Mouse (Mus musculus) ES-E14 (cell line): ENCODE data around the gene Fastkd3. TPM values are rescaled to one million over a fixed set of nuclear protein-coding genes. Genes with fewer than 3 reads are reported as not detected.
A peak's percentile ranks its signal among the peaks of the same experiment; 100 is the strongest.

ENCODE experiments used
- DNase-seq: peaks from one replicate; pipeline ENCODE4 v3.0.0-alpha.2; 2013; ENCODE audit warnings: low read depth, low spot score
- H3K27ac ChIP-seq: 2 replicates; pipeline ENCODE4 v1.5.1; 2012; ENCODE audit warnings: low read depth, mild to moderate bottlenecking, low read length, moderate library complexity, mixed read lengths; ENCODE audit not compliant: poor library complexity, insufficient read depth, severe bottlenecking
- H3K36me3 ChIP-seq: 2 replicates; pipeline ENCODE4 v1.6.1; 2012; ENCODE audit warnings: mild to moderate bottlenecking, low read length, moderate library complexity, mixed read lengths; ENCODE audit not compliant: control insufficient read depth, poor library complexity, insufficient read depth, severe bottlenecking
- H3K4me1 ChIP-seq, 2 experiments: fragments of 150-350 bp in 1 of 2; sonication (generic) in 1 of 2; 2 replicates each; pipeline ENCODE4 v1.6.1; 2012; ENCODE audit warnings: low read length in 2 of 2, mild to moderate bottlenecking in 1 of 2, mixed read lengths in 1 of 2; ENCODE audit not compliant: control insufficient read depth in 2 of 2, insufficient read depth in 2 of 2, poor library complexity in 1 of 2
- H3K4me3 ChIP-seq, 2 experiments: fragments of 150-350 bp in 1 of 2; sonication (generic) in 1 of 2; 2 replicates each; pipeline ENCODE4 v1.5.1; 2012; ENCODE audit warnings: low read length in 2 of 2, low read depth in 1 of 2, mild to moderate bottlenecking in 1 of 2, mixed read lengths in 1 of 2; ENCODE audit not compliant: insufficient read depth in 1 of 2, poor library complexity in 1 of 2, severe bottlenecking in 1 of 2
- H3K9ac ChIP-seq: 2 replicates; pipeline ENCODE4 v1.6.1; 2012; ENCODE audit warnings: low read depth, mild to moderate bottlenecking, low read length, mixed read lengths; ENCODE audit not compliant: poor library complexity, insufficient read depth, severe bottlenecking
- H3K9me3 ChIP-seq: fragments of 150-350 bp; sonication (generic); 2 replicates; pipeline ENCODE4 v1.6.1; 2012; ENCODE audit warnings: low read depth, mild to moderate bottlenecking, low read length; ENCODE audit not compliant: control insufficient read depth, insufficient read depth
- CHD2 ChIP-seq: IDR thresholded peaks from 2 replicates; pipeline ENCODE4 v1.6.1; 2014; ENCODE audit warnings: mild to moderate bottlenecking, low read depth, low read length, inconsistent platforms
- HCFC1 ChIP-seq: IDR thresholded peaks from 2 replicates; pipeline ENCODE4 v1.6.1; 2012; ENCODE audit warnings: low read length, inconsistent platforms, borderline replicate concordance; ENCODE audit not compliant: insufficient read depth
- MAFK ChIP-seq: IDR thresholded peaks from 2 replicates; pipeline ENCODE4 v1.6.1; 2014; ENCODE audit warnings: mild to moderate bottlenecking, low read depth, low read length, inconsistent platforms; ENCODE audit not compliant: insufficient read depth
- ZC3H11A ChIP-seq: IDR thresholded peaks from 2 replicates; pipeline ENCODE4 v1.6.1; 2012; ENCODE audit warnings: low read depth, mild to moderate bottlenecking, inconsistent platforms, low read length, borderline replicate concordance
- ZNF384 ChIP-seq: IDR thresholded peaks from 2 replicates; pipeline ENCODE4 v1.6.1; 2012; ENCODE audit warnings: low read depth, low read length, inconsistent platforms
- in situ Hi-C, 2 experiments: fragments of 600-800 bp; cut with MboI; formaldehyde crosslinking; loops; one replicate each; pipeline ENCODE4 v1.15.1; 2025; ENCODE audit warnings: low sequenced_read_pairs in 2 of 2, inconsistent platforms in 1 of 2; ENCODE audit not compliant: unreplicated experiment in 2 of 2
- total RNA-seq: library from RNA; depleted of rRNA; stranded (reverse); fragments of 300-350 nt; gene quantifications from 2 replicates; pipeline ENCODE4 v1.2.3, GENCODE M21; 2012

Fastkd3 gene
- total RNA-seq, 1 experiment = 18.7 TPM

- in situ Hi-C loops = no loop called here
- Histone ChIP-seq H3K9ac (no peak overlapping the region), H3K36me3 (no peaks in the 10 kb centered on the region), H3K4me1 (no peaks in the 10 kb centered on the region; a peak in 1 of 4 replicates), H3K27ac (no peak overlapping the region), H3K9me3 (no peaks in the 10 kb centered on the region), H3K4me3 (no peak overlapping the region)
- DNase-seq = no peak
- TF ChIP-seq MAFK (no peak), ZC3H11A (no peak), ZNF384 (no peak), CHD2 (no peak), HCFC1 (no peak)
These were observed 19.1 kb downstream of the Fastkd3 start for GRCm38 (mm10) chr13:68601184-68601583.

DNA sequence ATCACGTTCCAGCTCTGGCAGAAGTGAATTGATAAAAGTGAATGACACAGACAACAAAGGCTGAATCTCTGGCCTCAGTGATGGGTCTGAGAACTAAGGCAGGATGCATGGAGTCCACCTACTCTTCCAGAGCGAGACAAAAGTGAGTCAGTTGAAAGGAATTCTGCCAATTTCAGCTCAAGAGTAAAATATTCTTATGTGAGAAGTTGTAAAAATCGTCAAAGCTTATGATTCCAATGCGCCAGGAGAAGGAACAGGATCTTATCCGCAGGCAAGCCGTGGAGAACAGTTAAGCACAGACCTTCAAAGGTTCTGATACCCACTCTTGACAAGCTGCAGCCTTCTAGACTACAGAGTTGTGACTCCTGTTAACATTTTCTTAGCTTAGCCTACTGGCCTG, 21.1 kb downstream of the Fastkd3 start:
- no peak overlapping the region for H3K9ac ChIP-seq
- no peak for DNase-seq
- no peak overlapping the region for H3K27ac ChIP-seq
- H3K4me1 ChIP-seq = peaks cover 0 to under 1% of the 10 kb centered on the region in 2 experiments; a peak in 1 of 4 replicates
- no peaks in the 10 kb centered on the region for H3K36me3 ChIP-seq
- H3K4me3 ChIP-seq = no peak overlapping the region
- no peaks in the 10 kb centered on the region for H3K9me3 ChIP-seq
- in situ Hi-C loops = no loop called here
- no peak for TF ChIP-seq MAFK
- no peak for TF ChIP-seq HCFC1
- no peak for TF ChIP-seq ZC3H11A
- no peak for TF ChIP-seq CHD2
- TF ChIP-seq ZNF384 = no peak

DNA sequence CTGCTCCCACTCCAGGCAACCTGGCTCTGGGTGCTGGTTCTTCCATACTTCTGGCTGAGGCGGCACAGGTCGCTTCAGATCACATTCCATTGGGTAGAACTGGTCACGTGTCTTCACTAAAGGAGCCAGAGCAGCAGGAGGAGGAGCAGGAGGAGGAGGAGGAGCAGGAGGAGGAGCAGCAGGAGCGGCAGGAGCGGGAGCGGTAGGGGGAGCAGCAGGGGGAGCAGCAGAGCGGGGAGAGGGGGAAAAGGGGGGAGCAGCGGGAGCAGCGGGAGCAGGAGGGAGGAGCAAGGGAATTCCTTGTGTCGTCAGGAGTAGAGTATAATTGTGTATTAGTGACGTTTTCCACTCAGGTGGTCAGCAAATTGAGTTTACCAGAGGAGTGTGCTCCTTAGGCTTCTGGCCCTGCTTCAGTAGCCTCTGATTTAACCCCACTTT, 23.7 kb downstream of the Fastkd3 start:
- Histone ChIP-seq H3K36me3 (no peaks in the 10 kb centered on the region), H3K4me3 (peak overlapping the region; percentile 1 to 43; a peak in 2 of 4 replicates), H3K9ac (no peak overlapping the region; the same call in 1 of the 2 replicates), H3K4me1 (peaks cover 0 to 4% of the 10 kb centered on the region in 2 experiments; a peak in 1 of 4 replicates), H3K27ac (no peak overlapping the region), H3K9me3 (no peaks in the 10 kb centered on the region)
- in situ Hi-C loops = no loop called here
- TF ChIP-seq MAFK = no peak
- DNase-seq = no peak

GRCm38 (mm10) chr13:68607652-68608405, 25.8 kb downstream of the Fastkd3 start:
- Histone ChIP-seq H3K27ac (no peak overlapping the region), H3K4me3 (peak overlapping the region in 1 of 2 experiments; percentile 10; a peak in 2 of 4 replicates), H3K4me1 (peaks cover 0 to 4% of the 10 kb centered on the region in 2 experiments; a peak in 1 of 4 replicates), H3K9ac (no peak overlapping the region), H3K36me3 (no peaks in the 10 kb centered on the region), H3K9me3 (no peaks in the 10 kb centered on the region)
- in situ Hi-C loops = no loop called here
- no peak for TF ChIP-seq MAFK
- no peak for TF ChIP-seq HCFC1
- no peak for TF ChIP-seq ZC3H11A
- TF ChIP-seq ZNF384 = no peak
- no peak for TF ChIP-seq CHD2
- no peak for DNase-seq
